Mouse (Mus musculus): ENCODE measurements around the gene Brd9.

Brd9 gene

DNA sequence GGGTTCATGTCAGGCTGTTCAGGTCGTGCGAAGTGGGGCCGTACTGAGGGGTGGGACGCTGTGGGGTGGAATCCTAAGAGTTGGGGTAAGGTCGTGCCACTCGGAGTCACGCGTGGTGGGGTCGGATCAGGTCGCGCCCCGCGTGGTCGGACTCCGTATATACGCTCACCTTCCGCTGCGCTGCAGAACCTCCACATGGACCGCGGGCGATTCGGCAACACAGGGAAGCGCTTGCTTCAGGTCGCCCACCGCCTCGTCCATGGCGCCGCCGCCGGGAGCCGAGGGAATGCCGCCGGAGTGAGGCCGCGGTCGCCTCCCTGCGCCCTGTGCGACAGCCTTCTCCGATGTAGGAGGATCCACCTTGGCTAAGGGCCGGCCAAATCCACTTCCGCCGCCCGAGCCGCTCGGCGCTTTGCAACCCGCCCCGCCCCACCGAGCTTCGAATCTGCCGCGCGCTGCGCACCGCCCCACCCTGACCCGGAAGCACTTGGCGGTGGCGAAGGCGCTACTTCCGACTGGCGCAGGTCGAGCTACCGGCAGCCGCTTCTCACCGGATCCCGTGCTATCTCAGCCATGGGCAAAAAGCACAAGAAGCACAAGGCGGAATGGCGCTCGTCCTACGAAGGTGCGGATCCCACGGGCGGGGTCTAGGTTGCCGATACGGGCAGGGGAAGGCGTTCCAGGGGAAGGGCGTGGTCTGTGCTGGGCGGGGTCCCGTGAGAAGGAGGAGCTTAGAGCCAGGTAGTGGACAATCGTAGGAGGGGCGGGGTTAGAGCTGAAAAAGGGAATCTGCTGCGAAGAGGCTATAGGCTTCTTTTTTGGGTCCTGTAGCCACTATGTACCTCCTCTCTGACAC is at the start of gene Brd9, which contains the start of gene Trip13:
Gene Brd9 (plus strand): TSS at position 491 of the 856 bp plus-strand sequence.
Gene Trip13 (minus strand): TSS at position 464 of the 856 bp plus-strand sequence.
- DNase-seq: peak; percentile 93

DNA sequence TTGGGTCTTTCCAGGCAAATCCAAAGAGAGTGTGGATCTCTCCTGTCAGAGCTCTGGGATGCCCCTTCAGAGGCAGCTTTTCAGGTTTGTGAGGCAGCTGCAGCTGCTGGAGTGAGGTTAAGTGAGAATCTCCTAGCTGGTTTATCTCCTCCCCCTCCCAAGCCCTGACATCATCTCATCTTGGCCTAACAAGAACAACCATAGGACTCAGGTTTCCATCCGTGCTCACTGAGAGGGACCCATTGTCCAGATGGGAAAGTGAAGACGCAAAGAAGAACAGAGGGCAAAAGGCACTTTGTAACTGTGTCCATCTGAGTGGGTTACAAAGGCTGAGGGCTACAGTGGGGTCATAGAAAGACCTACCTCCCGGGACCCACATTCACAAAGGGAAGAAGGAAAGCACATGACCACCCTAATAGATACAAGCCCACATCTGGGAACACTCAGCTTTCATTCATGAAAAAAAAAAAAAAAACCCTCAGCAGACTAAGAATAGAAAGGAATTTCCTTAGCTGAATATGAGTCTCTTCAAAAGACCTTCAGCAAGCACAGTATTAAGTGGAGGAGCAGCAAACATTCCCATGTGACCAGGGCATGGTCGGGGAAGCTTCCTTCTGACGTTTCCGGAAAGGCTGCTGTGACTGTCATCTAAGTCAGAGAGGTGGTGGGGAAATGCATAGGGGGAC is 45.0 kb upstream of the Brd9 start:
- DNase-seq: no peak

GRCm38 (mm10) chr13:73897561-73897960 is 40.0 kb upstream of the Brd9 start:
- no peak for DNase-seq

DNA sequence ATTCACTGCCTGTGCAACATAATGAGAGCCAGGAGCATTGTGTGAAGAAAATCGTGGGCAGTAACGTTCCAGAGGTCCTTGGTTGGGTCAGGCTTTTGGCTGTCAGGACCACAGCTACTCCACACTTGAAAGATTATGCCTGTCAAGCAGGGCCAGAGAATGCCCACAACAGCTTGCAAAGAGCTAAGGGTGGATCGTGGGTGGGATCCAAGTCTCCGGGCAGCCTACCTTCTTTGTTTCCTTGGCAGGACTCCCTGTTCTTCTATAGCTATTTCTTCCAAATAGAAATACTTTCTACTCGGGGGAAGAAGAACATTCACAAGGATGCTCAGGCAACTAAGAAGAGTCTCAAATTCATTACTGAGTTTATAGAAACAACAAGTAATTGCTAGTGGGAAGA is 30.5 kb upstream of the Brd9 start:
- DNase-seq: no peak

- DNase-seq: peak; percentile 21
These were observed 29.8 kb upstream of the Brd9 start for GRCm38 (mm10) chr13:73907683-73908412.

GRCm38 (mm10) chr13:73913066-73913465 is 24.5 kb upstream of the Brd9 start:
- no peak for DNase-seq

GRCm38 (mm10) chr13:73932201-73932600 is 5.4 kb upstream of the Brd9 start:
- no peak for DNase-seq

DNA sequence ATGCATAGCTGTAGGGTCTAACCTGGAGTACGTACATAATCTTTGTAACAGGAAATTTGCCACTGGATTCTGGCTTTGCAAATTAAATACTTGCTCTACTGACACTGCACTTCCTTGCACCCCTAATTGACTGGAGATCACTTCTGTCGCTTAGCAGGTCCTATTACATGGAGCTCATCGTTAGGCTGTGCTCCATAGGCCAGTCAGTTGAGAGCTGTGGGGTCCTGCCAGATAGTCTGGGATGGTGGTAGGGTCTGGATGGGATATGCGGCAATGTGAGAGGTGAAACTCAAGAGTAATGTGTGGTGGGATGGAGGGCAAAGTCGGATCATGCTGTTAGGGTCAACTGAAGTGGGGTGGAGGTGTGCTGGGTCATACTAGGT is 682 bp upstream of the Brd9 start:
- DNase-seq: no peak

DNA sequence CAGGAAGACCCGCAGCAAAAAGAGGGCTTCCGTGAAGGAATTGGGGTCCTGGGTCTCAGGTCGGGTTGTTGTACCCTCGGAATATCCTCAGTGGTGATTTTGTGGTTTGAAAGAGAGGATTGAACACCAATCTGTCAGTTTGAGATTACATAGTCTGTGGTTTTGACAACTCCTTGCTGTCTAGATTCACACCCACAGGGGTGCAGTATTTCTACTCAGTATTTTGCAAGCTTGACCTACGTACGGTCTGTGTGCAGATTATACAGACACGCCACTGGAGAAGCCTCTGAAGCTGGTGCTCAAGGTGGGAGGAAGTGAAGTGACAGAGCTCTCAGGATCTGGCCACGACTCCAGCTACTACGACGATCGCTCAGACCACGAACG is 558 bp downstream of the Brd9 start:
- no peak for DNase-seq

- DNase-seq: no peak
These were observed 1.5 kb downstream of the Brd9 start for GRCm38 (mm10) chr13:73939101-73939500.

DNA sequence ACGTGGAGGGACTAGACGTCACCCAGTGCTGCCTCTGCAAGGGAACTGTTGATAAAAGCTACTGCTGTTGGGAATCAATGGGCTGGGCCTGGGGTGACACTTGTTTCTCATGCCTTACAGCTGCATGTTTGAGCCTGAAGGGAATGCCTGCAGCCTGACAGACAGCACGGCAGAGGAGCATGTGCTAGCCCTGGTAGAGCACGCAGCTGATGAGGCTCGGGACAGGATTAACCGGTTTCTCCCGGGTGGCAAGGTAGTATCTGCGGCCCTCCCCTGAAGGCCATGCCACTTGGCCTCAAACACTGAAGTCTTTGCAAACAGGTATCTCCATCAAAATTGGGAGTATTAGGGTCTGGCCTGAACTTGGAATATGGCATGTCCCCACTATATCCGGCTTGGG is 7.0 kb downstream of the Brd9 start:
- no peak for DNase-seq

GRCm38 (mm10) chr13:73953551-73954130 is 16.0 kb downstream of the Brd9 start:
- DNase-seq: no peak

- DNase-seq: no peak
These were observed 17.1 kb downstream of the Brd9 start for GRCm38 (mm10) chr13:73954666-73955065.

DNA sequence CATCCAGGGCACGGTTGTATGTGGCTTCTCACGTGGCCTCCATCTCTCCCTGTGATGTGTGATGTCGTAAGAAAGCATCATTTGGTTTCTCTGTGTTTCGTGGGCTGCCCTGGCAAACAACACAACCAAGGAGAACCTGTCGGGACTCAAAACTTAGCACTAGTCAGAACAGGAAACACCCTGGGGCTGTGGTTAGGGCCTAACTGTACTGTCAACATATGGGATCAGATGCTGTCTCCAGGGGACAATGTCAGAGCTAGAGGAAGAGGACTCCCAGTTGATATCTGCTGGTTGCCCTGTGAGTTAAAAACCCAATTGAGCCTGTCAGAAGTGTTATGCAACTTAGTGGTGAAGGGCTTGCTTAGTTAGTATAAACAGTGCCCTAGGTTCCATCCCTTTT is 17.9 kb downstream of the Brd9 start:
- no peak for DNase-seq

DNA sequence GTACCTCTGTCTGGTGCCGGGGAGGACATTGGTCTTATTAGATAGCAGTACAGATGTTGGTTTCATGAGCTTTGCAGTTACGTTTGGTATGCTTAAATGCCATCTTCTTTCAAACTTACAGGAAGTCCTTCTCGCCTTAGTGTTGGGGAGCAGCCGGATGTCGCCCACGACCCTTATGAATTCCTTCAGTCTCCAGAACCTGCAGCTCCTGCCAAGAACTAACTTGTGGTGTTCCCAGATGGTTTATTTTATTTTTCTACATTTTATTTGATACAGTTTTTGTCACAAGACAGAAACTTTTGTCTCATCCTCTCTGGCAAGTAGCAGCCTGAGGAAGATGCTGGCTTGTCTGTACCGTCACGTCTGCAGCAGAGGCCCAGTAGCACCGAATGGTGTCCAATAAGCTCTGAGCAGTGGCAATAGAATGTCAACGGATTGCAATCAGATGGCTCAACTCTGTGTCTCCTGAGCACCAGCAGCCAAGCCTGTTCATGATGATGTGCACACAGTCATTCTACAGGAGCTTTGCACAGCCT is 22.6 kb downstream of the Brd9 start:
- DNase-seq: peak; percentile 31

- no peak for DNase-seq
These were observed 23.6 kb downstream of the Brd9 start for GRCm38 (mm10) chr13:73961177-73961576.

DNA sequence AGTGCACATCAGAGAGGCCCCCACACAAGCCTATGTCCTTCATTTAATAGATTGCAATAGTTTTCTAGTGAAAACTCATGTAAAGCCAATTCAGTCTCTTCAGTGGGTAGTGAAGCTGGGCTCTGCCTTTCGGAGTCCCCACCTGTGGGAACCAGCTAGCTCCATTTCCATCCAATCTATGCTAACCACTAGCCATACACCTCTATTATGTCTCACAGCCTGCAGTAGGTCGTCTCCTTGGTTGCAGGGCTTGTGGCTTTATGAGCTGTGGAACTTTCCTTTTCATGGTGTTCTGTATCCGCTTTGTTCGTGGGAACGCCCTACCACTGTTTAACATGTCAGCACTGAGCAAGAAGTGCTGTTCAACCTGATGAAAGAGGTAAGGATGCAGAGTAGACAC is 25.9 kb downstream of the Brd9 start, which contains the start of gene Zdhhc11:
Gene Zdhhc11 (plus strand): TSS at position 301 of the 400 bp plus-strand sequence.
- no peak for DNase-seq

DNA sequence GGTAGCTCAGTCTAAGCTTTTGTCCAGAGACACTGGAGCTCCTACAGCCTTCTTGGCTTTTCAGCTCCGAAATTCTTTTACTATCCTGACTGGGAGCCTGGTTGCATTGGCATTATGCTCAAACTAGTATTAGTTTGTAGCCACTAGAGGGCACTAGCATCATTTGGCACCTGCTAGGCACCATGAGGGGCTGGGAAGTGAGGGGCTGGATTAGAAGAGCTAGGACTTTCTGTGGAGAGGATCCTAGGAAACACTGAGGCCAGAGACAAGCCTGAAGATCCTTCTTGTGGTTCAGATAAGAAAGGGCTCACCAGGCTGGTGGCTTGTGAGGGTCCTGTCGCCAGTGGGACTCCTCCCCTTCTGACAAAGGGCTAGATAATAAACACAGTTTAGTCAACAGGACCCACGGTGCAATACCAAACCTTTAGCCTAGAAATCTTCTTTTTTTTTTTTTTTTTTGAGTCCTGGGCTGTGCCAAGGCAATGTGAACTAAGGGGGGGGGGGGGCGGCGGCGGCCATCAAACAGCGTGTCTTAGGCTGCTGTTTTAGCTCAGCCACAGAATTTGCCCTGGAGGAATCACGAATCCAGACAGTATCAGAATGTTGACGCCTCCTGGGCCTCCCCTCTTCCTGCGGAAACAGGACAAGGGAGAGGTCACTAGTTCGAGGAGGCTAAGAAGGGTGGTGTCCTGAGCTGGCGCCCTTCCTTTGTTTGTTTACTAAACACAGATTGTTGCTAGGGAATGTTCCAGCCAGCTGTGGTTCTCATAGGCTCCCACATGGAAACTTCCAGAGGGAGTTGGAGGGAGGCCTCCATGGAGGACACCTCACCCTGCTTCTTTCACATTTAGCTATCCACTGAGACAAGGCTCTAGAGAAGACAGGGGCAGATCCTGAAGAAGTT is 33.2 kb downstream of the Brd9 start:
- DNase-seq: peak; percentile 40

DNA sequence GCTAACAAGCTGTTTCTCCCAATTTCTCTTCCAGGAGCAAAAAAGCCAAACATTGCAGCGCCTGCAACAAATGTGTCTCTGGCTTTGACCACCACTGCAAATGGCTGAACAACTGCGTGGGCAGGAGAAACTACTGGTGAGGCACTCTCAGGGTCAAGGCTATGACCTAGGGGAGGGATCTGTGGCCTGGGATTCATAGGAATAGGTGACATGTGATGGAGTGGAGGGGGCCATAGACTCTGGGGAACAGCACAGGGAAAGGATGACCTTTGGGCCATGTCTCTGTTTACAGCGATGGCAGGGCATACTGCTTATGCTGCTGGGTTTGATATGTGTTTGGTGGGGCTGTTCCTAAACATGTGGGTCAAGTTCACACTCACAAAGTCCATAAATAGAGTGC is 36.9 kb downstream of the Brd9 start:
- DNase-seq: no peak

- no peak for DNase-seq
These were observed 39.3 kb downstream of the Brd9 start for GRCm38 (mm10) chr13:73976935-73977334.

- no peak for DNase-seq
These were observed 52.7 kb downstream of the Brd9 start for GRCm38 (mm10) chr13:73990325-73990724.

DNA sequence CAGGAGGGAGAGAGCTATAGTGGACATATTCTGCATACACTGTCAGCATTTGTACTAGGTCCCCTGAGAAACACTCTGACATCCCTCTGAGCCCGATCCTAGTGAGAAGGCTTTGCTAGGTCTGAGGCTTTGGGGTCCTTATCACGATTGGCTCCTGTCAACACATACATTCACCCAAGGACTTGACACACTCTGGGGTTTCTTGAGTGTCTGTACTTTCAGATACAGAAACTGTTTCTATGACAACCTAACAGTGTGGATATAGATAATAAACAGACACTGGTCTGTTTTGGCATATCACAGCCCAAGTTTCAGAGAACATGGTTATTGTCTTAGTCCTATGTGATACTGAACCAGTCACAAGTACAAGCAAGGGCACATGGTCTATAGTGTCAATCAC is 53.1 kb downstream of the Brd9 start:
- DNase-seq: no peak

Measured in right cerebral cortex, postnatal 25 days (tissue).